In the genomic region with DNA sequence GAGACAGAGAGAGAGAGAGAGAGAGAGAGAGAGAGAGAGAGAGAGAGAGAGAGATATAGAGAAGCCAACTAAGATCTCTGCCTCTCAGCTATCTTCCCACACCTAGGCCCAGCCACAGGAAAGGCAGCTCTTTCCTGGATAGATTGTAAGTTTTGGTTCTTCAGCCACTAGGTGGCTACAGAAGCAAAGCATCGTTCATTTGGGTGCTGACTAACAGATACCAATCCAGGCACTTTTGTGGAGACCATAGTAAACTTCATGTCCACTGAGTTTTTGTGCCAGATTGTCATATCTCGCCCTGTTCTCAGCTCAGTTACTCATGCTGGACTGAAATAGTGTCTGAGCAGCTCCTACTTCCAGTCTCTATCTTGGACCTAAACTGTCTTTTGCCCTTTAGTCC, we compare ENCODE assay signal across 9 mouse cellular contexts. TPM values are rescaled to one million over a fixed set of nuclear protein-coding genes. Genes with fewer than 3 reads are reported as not detected.
DNase-seq lines count a peak whose midpoint lies in the region; ATAC-seq and TF ChIP-seq lines count a peak whose summit lies in the region.
"Had no signal": no experiment of that assay in that cellular context is flagged by ENCODE, and none has a peak within 500 bp of the region (broad histone marks: within the 10 kb centered on the region; RNA-seq: fewer than 3 reads in every experiment).

No protein-coding gene starts in this region.

- no peaks in the 10 kb centered on the region for H3K9me3 ChIP-seq in lung, embryonic 14.5 days (ENCODE audit: low read depth, low read length)
- H3K9me3 ChIP-seq: G1E had no signal

- H3K27me3 ChIP-seq in lung, embryonic 14.5 days (ENCODE audit: insufficient read depth, low read length): no peaks in the 10 kb centered on the region

- H3K27ac ChIP-seq in lung, embryonic 14.5 days (ENCODE audit: low read depth): no peak overlapping the region
- H3K27ac ChIP-seq in brown adipose tissue, adult 24 weeks (replicated peaks; ENCODE audit: low read depth, low read length): peak overlapping the region; percentile 27; the same call in 1 of the 2 replicates

- no peak overlapping the region for H3K4me2 ChIP-seq in lung, embryonic 14.5 days

- ATAC-seq in lung, embryonic 14.5 days (ENCODE audit: insufficient read depth): peak; percentile 51; the same call in 1 of the 2 replicates
- ATAC-seq in inflammation-experienced regulatory T-cells, adult 6 months: peak; percentile 75

- TF ChIP-seq CTCF in lung, embryonic 14.5 days (IDR thresholded peaks at IDR 0.05; ENCODE audit: low read depth): peak; percentile 78
- TF ChIP-seq CTCF in lung, adult 2 months (IDR thresholded peaks at IDR 0.05; ENCODE audit: insufficient read depth, low read length): no peak

- peaks cover 44% of the 10 kb centered on the region for H3K36me3 ChIP-seq in lung, embryonic 14.5 days (ENCODE audit: insufficient read depth)

- peak; percentile 48 for DNase-seq in adrenal gland, postnatal 14 days
- no peak for DNase-seq in adrenal gland, adult 18-20 months (ENCODE audit: low spot score in 2 of 2)
- peak; percentile 84 for DNase-seq in lung, embryonic 14.5 days
- DNase-seq in lung, adult 2 months: no peak
- DNase-seq in lung, postnatal 25 days (ENCODE audit: low spot score): peak; percentile 69
- DNase-seq in frontal cortex, postnatal 10 days (ENCODE audit: low spot score in 2 of 2): no peak

- WGBS in lung, embryonic 14.5 days: 32% methylated on average over 2 of the region's 2 CpGs
- WGBS in lung, adult 2 months: 20% methylated on average over 2 of the region's 2 CpGs

- H3K9ac ChIP-seq in lung, embryonic 14.5 days: no peak overlapping the region

- no peak for TF ChIP-seq POLR2A in lung, adult 2 months (IDR thresholded peaks at IDR 0.05; ENCODE audit: borderline replicate concordance, extremely low read depth, low read depth, low read length)

- H3K4me3 ChIP-seq in lung, embryonic 14.5 days (ENCODE audit: low read depth, low read length): no peak overlapping the region
- H3K4me3 ChIP-seq in lung, adult 2 months (replicated peaks; ENCODE audit: extremely low read depth, low read depth, low read length): no peak overlapping the region
- H3K4me3 ChIP-seq in brown adipose tissue, adult 24 weeks (ENCODE audit: insufficient read depth, low read depth, low read length): no peak overlapping the region

- no peaks in the 10 kb centered on the region for H3K4me1 ChIP-seq in lung, embryonic 14.5 days (ENCODE audit: insufficient read depth)
- H3K4me1 ChIP-seq in lung, adult 2 months (ENCODE audit: control insufficient read depth, insufficient read depth, low read length): peaks cover 3% of the 10 kb centered on the region; the same call in 1 of the 2 replicates
- no peaks in the 10 kb centered on the region for H3K4me1 ChIP-seq in brown adipose tissue, adult 24 weeks (ENCODE audit: control insufficient read depth, insufficient read depth, insufficient read length, low read length)

RNA-seq across cellular contexts. Expression of gene Cdip1, which starts 26.8 kb away (rescaled TPM):
- 129 and 135 TPM in 2 replicates for total RNA-seq in adrenal gland, postnatal 14 days (2021)
- 100 to 1,000 TPM; 121 to 147 TPM for total RNA-seq in adrenal gland, adult 18-20 months (2021)
- 85.7 and 89.9 TPM in 2 replicates for polyA plus RNA-seq in lung, embryonic 14.5 days (2014; fragmentation: Nextera tagmentation; extraction: Ambion mirVana)
- 76.7 and 93.0 TPM in 2 replicates for polyA plus RNA-seq in lung, adult 2 months (2012; rRNA removed)
- 98.7 and 99.2 TPM in 2 replicates for polyA plus RNA-seq in brown adipose tissue, adult 24 weeks (2012; ENCODE audit: insufficient read depth, insufficient read length, missing spikeins)
- 10 to 100 TPM; 15.0 to 43.1 (median 36.6) TPM for polyA plus RNA-seq in inflammation-experienced regulatory T-cells, adult 6 months (2017; shearing (Covaris generic))

RNA-seq across cellular contexts. Expression of gene Hmox2, which starts 37.1 kb away (rescaled TPM):
- 93.2 and 99.1 TPM in 2 replicates for total RNA-seq in adrenal gland, postnatal 14 days (2021)
- total RNA-seq in adrenal gland, adult 18-20 months (2021): 10 to 100 TPM; 73.5 to 83.8 TPM
- polyA plus RNA-seq in lung, embryonic 14.5 days (2014; fragmentation: Nextera tagmentation; extraction: Ambion mirVana): 104 and 109 TPM in 2 replicates
- 21.3 and 32.1 TPM in 2 replicates for polyA plus RNA-seq in lung, adult 2 months (2012; rRNA removed)
- polyA plus RNA-seq in brown adipose tissue, adult 24 weeks (2012; ENCODE audit: insufficient read depth, insufficient read length, missing spikeins): 74.8 and 95.3 TPM in 2 replicates
- polyA plus RNA-seq in inflammation-experienced regulatory T-cells, adult 6 months (2017; shearing (Covaris generic)): 100 to 1,000 TPM in 2 of 3 experiments, 10 to 100 TPM in 1; 97.9 to 114 (median 103) TPM

RNA-seq across cellular contexts. Expression of gene Nmral1, which starts 44.1 kb away (rescaled TPM):
- total RNA-seq in adrenal gland, postnatal 14 days (2021): 7.2 and 11.0 TPM in 2 replicates
- 1 to 10 TPM; 3.1 to 4.7 TPM for total RNA-seq in adrenal gland, adult 18-20 months (2021)
- polyA plus RNA-seq in lung, embryonic 14.5 days (2014; fragmentation: Nextera tagmentation; extraction: Ambion mirVana): 93.7 and 102 TPM in 2 replicates
- polyA plus RNA-seq in lung, adult 2 months (2012; rRNA removed): 4.4 and 5.2 TPM in 2 replicates
- polyA plus RNA-seq in brown adipose tissue, adult 24 weeks (2012; ENCODE audit: insufficient read depth, insufficient read length, missing spikeins): 4.0 and 5.7 TPM in 2 replicates
- 10 to 100 TPM; 10.0 to 36.5 (median 16.6) TPM for polyA plus RNA-seq in inflammation-experienced regulatory T-cells, adult 6 months (2017; shearing (Covaris generic))

Comparison
In these comparisons a context has a peak if more than half of its experiments do, and no peak if none do; other contexts are left out.
1. DNase-seq: peak in adrenal gland, postnatal 14 days (single experiment), lung, embryonic 14.5 days (single experiment) and lung, postnatal 25 days (single experiment); none in adrenal gland, adult 18-20 months (0 of 2), lung, adult 2 months (single experiment) and frontal cortex, postnatal 10 days (0 of 2).